Mouse (Mus musculus) skeletal muscle tissue, adult 2 months (tissue): ENCODE measurements around the gene Ptgdr.
"Not testable (repeated sequence)": the region's sequence is repeated elsewhere in the genome, so short reads cannot be mapped to it uniquely, and the experiment has no call there.

ENCODE experiments used
- DNase-seq: peaks from one replicate; pipeline ENCODE4 v3.0.0-alpha.2; 2012; ENCODE audit warnings: low read depth, low spot score

Ptgdr gene

GRCm38 (mm10) chr14:44858868-44859613, at the start of gene Ptgdr:
TSS of gene Ptgdr (minus strand) at chr14:44859375.
- DNase-seq = no peak

- DNase-seq = no peak
Observed at GRCm38 (mm10) chr14:44907774-44908173, 48.6 kb upstream of the Ptgdr start.

GRCm38 (mm10) chr14:44904199-44904598, 45.0 kb upstream of the Ptgdr start:
- no peak for DNase-seq

GRCm38 (mm10) chr14:44901735-44902134, 42.6 kb upstream of the Ptgdr start:
- DNase-seq = not testable (repeated sequence)

GRCm38 (mm10) chr14:44891387-44892132, 32.4 kb upstream of the Ptgdr start:
- DNase-seq = no peak

- no peak for DNase-seq
Observed at GRCm38 (mm10) chr14:44869686-44870085, 10.5 kb upstream of the Ptgdr start.

- DNase-seq = no peak
Observed at GRCm38 (mm10) chr14:44865661-44866060, 6.5 kb upstream of the Ptgdr start.

GRCm38 (mm10) chr14:44863086-44863485, 3.9 kb upstream of the Ptgdr start:
- no peak for DNase-seq

- no peak for DNase-seq
Observed at GRCm38 (mm10) chr14:44861161-44861560, 2.0 kb upstream of the Ptgdr start.

- DNase-seq = no peak
Observed at GRCm38 (mm10) chr14:44858372-44858771, 803 bp downstream of the Ptgdr start.

GRCm38 (mm10) chr14:44850637-44851036, 8.5 kb downstream of the Ptgdr start:
- not testable (repeated sequence) for DNase-seq

- no peak for DNase-seq
Observed at GRCm38 (mm10) chr14:44847740-44848139, 11.4 kb downstream of the Ptgdr start.

GRCm38 (mm10) chr14:44846558-44847263, 12.5 kb downstream of the Ptgdr start:
- no peak for DNase-seq

GRCm38 (mm10) chr14:44843768-44844755, 15.1 kb downstream of the Ptgdr start:
- DNase-seq = no peak

GRCm38 (mm10) chr14:44838685-44839084, 20.5 kb downstream of the Ptgdr start:
- no peak for DNase-seq

- DNase-seq = peak; percentile 12
Observed at GRCm38 (mm10) chr14:44835132-44835531, 24.0 kb downstream of the Ptgdr start.

- DNase-seq = not testable (repeated sequence)
Observed at GRCm38 (mm10) chr14:44834134-44834533, 25.0 kb downstream of the Ptgdr start.

- not testable (repeated sequence) for DNase-seq
Observed at GRCm38 (mm10) chr14:44833096-44833495, 26.1 kb downstream of the Ptgdr start.

GRCm38 (mm10) chr14:44827736-44828135, 31.4 kb downstream of the Ptgdr start:
- DNase-seq = no peak

GRCm38 (mm10) chr14:44821177-44822057, 37.8 kb downstream of the Ptgdr start:
- no peak for DNase-seq
